Mouse (Mus musculus): ENCODE data around the gene Isoc2b.

- TF ChIP-seq CTCF (IDR thresholded peaks at IDR 0.05; ENCODE audit: low read depth) (peak; percentile 72), EP300 (IDR thresholded peaks at IDR 0.05; ENCODE audit: low read depth) (peak; percentile 54; the same call in 1 of the 2 replicates)
Measured at GRCm38 (mm10) chr7:4806716-4807115, 63.3 kb downstream of the Isoc2b start.

Data from liver, embryonic 14.5 days (tissue).